Mouse (Mus musculus): ENCODE measurements around the gene Sv2a.
"Not testable (repeated sequence)": the region's sequence is repeated elsewhere in the genome, so short reads cannot be mapped to it uniquely, and the experiment has no call there.

Gene Sv2a

GRCm38 (mm10) chr3:96220131-96220764 lies 39.3 kb downstream of the Sv2a start:
- DNase-seq (ENCODE audit: low spot score in 2 of 2) = not testable (repeated sequence)

- DNase-seq (ENCODE audit: low spot score in 2 of 2) = peak; percentile 89 to 94
These were observed 40.1 kb downstream of the Sv2a start, which contains the start of the genes Hist2h2ac and Hist2h2be for GRCm38 (mm10) chr3:96220765-96221639. TSS of gene Hist2h2ac (minus strand) at chr3:96220880. TSS of gene Hist2h2be (plus strand) at chr3:96221119.

- DNase-seq (ENCODE audit: low spot score in 2 of 2) = no peak
These were observed 40.7 kb downstream of the Sv2a start for GRCm38 (mm10) chr3:96221640-96222038.

- DNase-seq (ENCODE audit: low spot score in 2 of 2) = no peak
These were observed 41.8 kb downstream of the Sv2a start for GRCm38 (mm10) chr3:96222774-96223173.

GRCm38 (mm10) chr3:96225421-96225820 lies 44.5 kb downstream of the Sv2a start:
- no peak for DNase-seq (ENCODE audit: low spot score in 2 of 2)

- no peak for DNase-seq (ENCODE audit: low spot score in 2 of 2)
These were observed 46.0 kb downstream of the Sv2a start for GRCm38 (mm10) chr3:96226695-96227648.

GRCm38 (mm10) chr3:96228828-96229227 lies 47.9 kb downstream of the Sv2a start:
- DNase-seq (ENCODE audit: low spot score in 2 of 2) = no peak

GRCm38 (mm10) chr3:96230404-96230803 lies 49.5 kb downstream of the Sv2a start:
- no peak for DNase-seq (ENCODE audit: low spot score in 2 of 2)

GRCm38 (mm10) chr3:96230910-96231757 lies 50.2 kb downstream of the Sv2a start:
- DNase-seq (ENCODE audit: low spot score in 2 of 2) = no peak

GRCm38 (mm10) chr3:96231758-96232120 lies 50.8 kb downstream of the Sv2a start:
- no peak for DNase-seq (ENCODE audit: low spot score in 2 of 2)

- DNase-seq (ENCODE audit: low spot score in 2 of 2) = no peak
These were observed 54.0 kb downstream of the Sv2a start for GRCm38 (mm10) chr3:96234914-96235313.

- DNase-seq (ENCODE audit: low spot score in 2 of 2) = no peak
These were observed 54.9 kb downstream of the Sv2a start for GRCm38 (mm10) chr3:96235836-96236235.

GRCm38 (mm10) chr3:96236834-96237334 lies 55.9 kb downstream of the Sv2a start:
- no peak for DNase-seq (ENCODE audit: low spot score in 2 of 2)

- DNase-seq (ENCODE audit: low spot score in 2 of 2) = no peak
These were observed 56.5 kb downstream of the Sv2a start for GRCm38 (mm10) chr3:96237335-96237903.

GRCm38 (mm10) chr3:96237904-96238511 lies 57.1 kb downstream of the Sv2a start:
- DNase-seq (ENCODE audit: low spot score in 2 of 2) = no peak

- DNase-seq (ENCODE audit: low spot score in 2 of 2) = not testable (repeated sequence)
These were observed 58.2 kb downstream of the Sv2a start, which contains the start of gene Hist2h3c2 for GRCm38 (mm10) chr3:96238954-96239793. TSS of gene Hist2h3c2 (minus strand) at chr3:96239127.

GRCm38 (mm10) chr3:96239949-96240798 lies 59.2 kb downstream of the Sv2a start, which contains the start of gene Hist2h2aa2:
TSS of gene Hist2h2aa2 (minus strand) at chr3:96240276.
- peak; percentile 89 to 98 for DNase-seq (ENCODE audit: low spot score in 2 of 2)

- no peak for DNase-seq (ENCODE audit: low spot score in 2 of 2)
These were observed 59.8 kb downstream of the Sv2a start for GRCm38 (mm10) chr3:96240799-96241197.
